Mouse (Mus musculus) lung, embryonic 14.5 days (tissue): Measurements from ENCODE around the gene Clnk. TPM values are rescaled to one million over a fixed set of nuclear protein-coding genes. Genes with fewer than 3 reads are reported as not detected.

Experiments
- ATAC-seq: fragments of 200-750 bp; cut with Nextera tagmentation; 2 replicates; pipeline ENCODE4 v1.8.0; 2017; ENCODE audit warnings: mild to moderate bottlenecking, moderate TSS enrichment, moderate library complexity; ENCODE audit not compliant: insufficient read depth
- DNase-seq: peaks from one replicate; pipeline ENCODE4 v3.0.0-alpha.2; 2015
- H3K27ac ChIP-seq: fragments of 300-500 bp; sonication (generic); 2 replicates; pipeline ENCODE4 v1.5.1; 2014; ENCODE audit warnings: low read depth, mild to moderate bottlenecking, moderate library complexity
- H3K27me3 ChIP-seq: fragments of 300-500 bp; sonication (generic); 2 replicates; pipeline ENCODE4 v1.6.1; 2014; ENCODE audit warnings: low read length, control low read depth; ENCODE audit not compliant: insufficient read depth
- H3K36me3 ChIP-seq: fragments of 300-500 bp; sonication (generic); 2 replicates; pipeline ENCODE4 v1.6.1; 2014; ENCODE audit warnings: control low read depth; ENCODE audit not compliant: insufficient read depth
- H3K4me1 ChIP-seq: fragments of 300-500 bp; sonication (generic); 2 replicates; pipeline ENCODE4 v1.6.1; 2014; ENCODE audit warnings: antibody characterized with exemption, control low read depth; ENCODE audit not compliant: insufficient read depth
- H3K4me2 ChIP-seq: fragments of 300-500 bp; sonication (generic); 2 replicates; pipeline ENCODE4 v1.6.1; 2014; ENCODE audit warnings: mild to moderate bottlenecking
- H3K4me3 ChIP-seq: fragments of 300-500 bp; sonication (generic); 2 replicates; pipeline ENCODE4 v1.5.1; 2014; ENCODE audit warnings: low read depth, low read length
- H3K9ac ChIP-seq: fragments of 300-500 bp; sonication (generic); 2 replicates; pipeline ENCODE4 v1.6.1; 2014
- H3K9me3 ChIP-seq: fragments of 300-500 bp; sonication (generic); 2 replicates; pipeline ENCODE4 v1.6.1; 2016; ENCODE audit warnings: low read depth, low read length, control low read depth
- CTCF ChIP-seq: IDR thresholded peaks from 2 replicates; pipeline ENCODE4 v1.5.1; 2016; ENCODE audit warnings: antibody characterized with exemption, low read depth
- WGBS: fragments of 180-500 bp; shearing (Covaris S2); extraction: QIAGEN DNeasy Blood & Tissue Kit; methylation state at CpG from one replicate; pipeline ENCODE4 v1.1.7; 2014; 5-methylcytosine and 5-hydroxymethylcytosine counted together
- polyA plus RNA-seq: library from polyadenylated mRNA; unstranded; fragments of >200 nt; fragmentation: Nextera tagmentation; extraction: Ambion mirVana; gene quantifications from 2 replicates; pipeline ENCODE4 v1.2.1, GENCODE M21; 2014

The Clnk gene
- polyA plus RNA-seq, 1 experiment from 2014 or later, result not detected

- TF ChIP-seq CTCF, result peak; percentile 83
- ATAC-seq (no peak; the same call in 1 of the 2 replicates), DNase-seq (peak; percentile 57)
- H3K27me3 ChIP-seq, result no peaks in the 10 kb centered on the region
- H3K27ac ChIP-seq, result no peak overlapping the region
- H3K9ac ChIP-seq, result no peak overlapping the region
- no peak overlapping the region for H3K4me3 ChIP-seq
- WGBS, result 10% methylated on average over 3 of the region's 3 CpGs
- H3K4me1 ChIP-seq, result no peaks in the 10 kb centered on the region
- H3K36me3 ChIP-seq, result no peaks in the 10 kb centered on the region
- H3K4me2 ChIP-seq, result no peak overlapping the region
- no peaks in the 10 kb centered on the region for H3K9me3 ChIP-seq
These were observed 121.7 kb downstream of the Clnk start for GRCm38 (mm10) chr5:38754950-38755349.

GRCm38 (mm10) chr5:38752749-38753148 lies 123.9 kb downstream of the Clnk start:
- H3K36me3 ChIP-seq, result no peaks in the 10 kb centered on the region
- H3K4me2 ChIP-seq, result no peak overlapping the region
- H3K9ac ChIP-seq, result no peak overlapping the region
- H3K27me3 ChIP-seq, result no peaks in the 10 kb centered on the region
- DNase-seq (no peak), ATAC-seq (no peak)
- H3K27ac ChIP-seq, result no peak overlapping the region
- no peak overlapping the region for H3K4me3 ChIP-seq
- H3K9me3 ChIP-seq, result no peaks in the 10 kb centered on the region
- TF ChIP-seq CTCF, result no peak
- 22% methylated on average over 4 of the region's 4 CpGs for WGBS
- no peaks in the 10 kb centered on the region for H3K4me1 ChIP-seq

GRCm38 (mm10) chr5:38708940-38709581 lies 167.6 kb downstream of the Clnk start:
- Histone ChIP-seq H3K27ac (no peak overlapping the region), H3K36me3 (no peaks in the 10 kb centered on the region), H3K27me3 (no peaks in the 10 kb centered on the region), H3K4me3 (no peak overlapping the region), H3K9ac (no peak overlapping the region), H3K9me3 (no peaks in the 10 kb centered on the region), H3K4me2 (no peak overlapping the region), H3K4me1 (no peaks in the 10 kb centered on the region)
- DNase-seq, result no peak
- no peak for ATAC-seq
- no peak for TF ChIP-seq CTCF
- 62% methylated on average over 11 of the region's 11 CpGs for WGBS

- WGBS, result 69% methylated on average over 7 of the region's 7 CpGs
- TF ChIP-seq CTCF, result no peak
- ATAC-seq, result no peak
- Histone ChIP-seq H3K36me3 (no peaks in the 10 kb centered on the region), H3K4me1 (no peaks in the 10 kb centered on the region), H3K4me2 (no peak overlapping the region), H3K27me3 (no peaks in the 10 kb centered on the region), H3K4me3 (no peak overlapping the region), H3K27ac (no peak overlapping the region), H3K9me3 (no peaks in the 10 kb centered on the region), H3K9ac (no peak overlapping the region)
- no peak for DNase-seq
These were observed 169.1 kb downstream of the Clnk start for GRCm38 (mm10) chr5:38707364-38708075.

GRCm38 (mm10) chr5:38702941-38703340 lies 173.7 kb downstream of the Clnk start:
- no peak overlapping the region for H3K9ac ChIP-seq
- no peak for DNase-seq
- no peak for TF ChIP-seq CTCF
- H3K4me3 ChIP-seq, result no peak overlapping the region
- no peaks in the 10 kb centered on the region for H3K9me3 ChIP-seq
- 86% methylated on average over 6 of the region's 6 CpGs for WGBS
- no peak overlapping the region for H3K27ac ChIP-seq
- no peak overlapping the region for H3K4me2 ChIP-seq
- no peaks in the 10 kb centered on the region for H3K36me3 ChIP-seq
- no peak for ATAC-seq
- no peaks in the 10 kb centered on the region for H3K4me1 ChIP-seq
- H3K27me3 ChIP-seq, result no peaks in the 10 kb centered on the region

GRCm38 (mm10) chr5:38702091-38702490 lies 174.5 kb downstream of the Clnk start:
- no peaks in the 10 kb centered on the region for H3K36me3 ChIP-seq
- no peaks in the 10 kb centered on the region for H3K4me1 ChIP-seq
- no peak for DNase-seq
- H3K27me3 ChIP-seq, result no peaks in the 10 kb centered on the region
- no peak overlapping the region for H3K4me3 ChIP-seq
- no peaks in the 10 kb centered on the region for H3K9me3 ChIP-seq
- no peak overlapping the region for H3K9ac ChIP-seq
- no peak overlapping the region for H3K27ac ChIP-seq
- no peak for ATAC-seq
- TF ChIP-seq CTCF, result no peak
- 79% methylated on average over 2 of the region's 2 CpGs for WGBS
- no peak overlapping the region for H3K4me2 ChIP-seq

- Histone ChIP-seq H3K27ac (no peak overlapping the region), H3K9me3 (no peaks in the 10 kb centered on the region), H3K4me3 (no peak overlapping the region), H3K36me3 (no peaks in the 10 kb centered on the region), H3K4me1 (no peaks in the 10 kb centered on the region), H3K4me2 (no peak overlapping the region), H3K9ac (no peak overlapping the region), H3K27me3 (no peaks in the 10 kb centered on the region)
- no peak for ATAC-seq
- 68% methylated on average over 5 of the region's 5 CpGs for WGBS
- no peak for TF ChIP-seq CTCF
- DNase-seq, result no peak
These were observed 178.1 kb downstream of the Clnk start for GRCm38 (mm10) chr5:38698466-38698865.
